Mouse (Mus musculus): ENCODE data around the gene Gbx2. TPM values are rescaled to one million over a fixed set of nuclear protein-coding genes. Genes with fewer than 3 reads are reported as not detected.
A peak's percentile ranks its signal among the peaks of the same experiment; 100 is the strongest.

The Gbx2 gene
- polyA plus RNA-seq, 1 experiment from 2014 or later, result 0.17 TPM

DNA sequence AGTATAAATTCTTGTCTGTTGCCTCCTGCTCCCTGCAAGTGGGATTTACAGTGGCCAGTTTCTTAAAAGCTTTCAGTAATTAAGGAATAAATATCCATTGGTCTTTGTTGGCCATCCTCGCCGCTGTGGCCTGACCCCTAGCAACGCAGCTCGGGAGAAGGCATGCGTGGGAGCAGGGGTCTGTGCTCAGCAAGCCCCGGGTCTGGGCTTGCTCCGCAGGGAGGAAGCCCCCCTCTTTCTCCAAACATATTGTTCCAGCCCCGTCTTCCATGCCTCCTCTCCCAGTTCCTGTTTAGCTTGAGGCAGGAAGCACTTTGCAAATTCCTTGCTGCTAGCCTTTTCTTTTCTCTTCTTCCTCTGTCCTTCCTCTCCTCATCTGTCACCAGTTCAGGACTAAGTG is 50.8 kb downstream of the Gbx2 start:
- 0 out of 2 replicates have a peak, but pooled peaks cover 6% of the 10 kb centered on the region for H3K4me1 ChIP-seq (ENCODE audit: insufficient read depth)
- ATAC-seq (ENCODE audit: insufficient read depth), result peak; percentile 49; the same call in 1 of the 2 replicates
- H3K9ac ChIP-seq, result no peak overlapping the region
- H3K4me3 ChIP-seq (ENCODE audit: low read depth, low read length), result no peak overlapping the region
- WGBS, result 21% methylated on average over 8 of the region's 8 CpGs
- no peak for TF ChIP-seq CTCF (IDR thresholded peaks at IDR 0.05; ENCODE audit: low read depth)
- H3K36me3 ChIP-seq (ENCODE audit: insufficient read depth), result 0 out of 2 replicates have a peak, but pooled peaks cover 4% of the 10 kb centered on the region
- DNase-seq, result peak; percentile 34
- H3K27me3 ChIP-seq (ENCODE audit: insufficient read depth, low read length), result no peaks in the 10 kb centered on the region
- no peak overlapping the region for H3K27ac ChIP-seq (ENCODE audit: low read depth)
- no peaks in the 10 kb centered on the region for H3K9me3 ChIP-seq (ENCODE audit: low read depth, low read length)
- no peak overlapping the region for H3K4me2 ChIP-seq

GRCm38 (mm10) chr1:89878496-89878895 is 52.5 kb downstream of the Gbx2 start:
- Histone ChIP-seq H3K4me2 (no peak overlapping the region), H3K27ac (ENCODE audit: low read depth) (no peak overlapping the region), H3K9me3 (ENCODE audit: low read depth, low read length) (no peaks in the 10 kb centered on the region), H3K4me1 (ENCODE audit: insufficient read depth) (0 out of 2 replicates have a peak, but pooled peaks cover 6% of the 10 kb centered on the region), H3K27me3 (ENCODE audit: insufficient read depth, low read length) (no peaks in the 10 kb centered on the region), H3K36me3 (ENCODE audit: insufficient read depth) (0 out of 2 replicates have a peak, but pooled peaks cover 4% of the 10 kb centered on the region), H3K9ac (no peak overlapping the region), H3K4me3 (ENCODE audit: low read depth, low read length) (no peak overlapping the region)
- DNase-seq, result no peak
- ATAC-seq (ENCODE audit: insufficient read depth), result no peak
- WGBS, result 84% methylated on average over 11 of the region's 11 CpGs
- TF ChIP-seq CTCF (IDR thresholded peaks at IDR 0.05; ENCODE audit: low read depth), result no peak

Other genes starting within 250 kb of the Gbx2 start
- gene Asb18, start 83.5 kb upstream of the Gbx2 start, polyA plus RNA-seq (2014; fragmentation: Nextera tagmentation; extraction: Ambion mirVana), result 0.11 TPM in 1 of 2 replicates, not detected in the other
- gene Iqca, start 222.2 kb upstream of the Gbx2 start, polyA plus RNA-seq (2014; fragmentation: Nextera tagmentation; extraction: Ambion mirVana), result 0.11 and 0.14 TPM in 2 replicates